Mouse (Mus musculus) heart, embryonic 12.5 days (tissue): ENCODE measurements around the gene Rhof. TPM values are rescaled to one million over a fixed set of nuclear protein-coding genes. Genes with fewer than 3 reads are reported as not detected.
A peak's percentile ranks its signal among the peaks of the same experiment; 100 is the strongest.
"Not testable (repeated sequence)": the region's sequence is repeated elsewhere in the genome, so short reads cannot be mapped to it uniquely, and the experiment has no call there.

ENCODE experiments used
- ATAC-seq: fragments of 200-750 bp; cut with Nextera tagmentation; 2 replicates; pipeline ENCODE4 v1.8.0; 2017; ENCODE audit warnings: moderate TSS enrichment, moderate library complexity; ENCODE audit not compliant: insufficient number of reproducible peaks, low FRiP score
- H3K27ac ChIP-seq: fragments of 300-500 bp; sonication (generic); 2 replicates; pipeline ENCODE4 v1.5.1; 2016; ENCODE audit warnings: mild to moderate bottlenecking, moderate library complexity; ENCODE audit not compliant: poor library complexity, severe bottlenecking
- H3K27me3 ChIP-seq: fragments of 300-500 bp; sonication (generic); replicated peaks from 2 replicates; pipeline ENCODE4 v1.6.1; 2016; ENCODE audit warnings: mild to moderate bottlenecking, moderate library complexity
- H3K36me3 ChIP-seq: fragments of 300-500 bp; sonication (generic); 2 replicates; pipeline ENCODE4 v1.6.1; 2016; ENCODE audit warnings: mild to moderate bottlenecking, moderate library complexity
- H3K4me1 ChIP-seq: fragments of 300-500 bp; sonication (generic); replicated peaks from 2 replicates; pipeline ENCODE4 v1.6.1; 2016; ENCODE audit warnings: mild to moderate bottlenecking
- H3K4me2 ChIP-seq: fragments of 300-500 bp; sonication (generic); 2 replicates; pipeline ENCODE4 v1.6.1; 2016; ENCODE audit warnings: mild to moderate bottlenecking, moderate library complexity
- H3K4me3 ChIP-seq: fragments of 300-500 bp; sonication (generic); 2 replicates; pipeline ENCODE4 v1.5.1; 2016; ENCODE audit warnings: mild to moderate bottlenecking
- H3K9ac ChIP-seq: fragments of 300-500 bp; sonication (generic); 2 replicates; pipeline ENCODE4 v1.6.1; 2016; ENCODE audit warnings: mild to moderate bottlenecking, moderate library complexity
- H3K9me3 ChIP-seq: fragments of 300-500 bp; sonication (generic); replicated peaks from 2 replicates; pipeline ENCODE4 v1.6.1; 2016; ENCODE audit warnings: mild to moderate bottlenecking, moderate library complexity
- WGBS: fragments of 180-500 bp; shearing (Covaris S2); methylation state at CpG from one replicate; pipeline ENCODE4 v1.1.7; 2016; 5-methylcytosine and 5-hydroxymethylcytosine counted together
- polyA plus RNA-seq: library from polyadenylated mRNA; unstranded; fragments of >200 nt; fragmentation: Nextera tagmentation; extraction: Ambion mirVana; gene quantifications from 2 replicates; pipeline ENCODE4 v1.2.1, GENCODE M21; 2016

Gene Rhof
- polyA plus RNA-seq, 1 experiment from 2014 or later, result 1.3 TPM

GRCm38 (mm10) chr5:123080041-123080440, 52.5 kb downstream of the Rhof start:
- Histone ChIP-seq H3K9ac (no peak overlapping the region), H3K9me3 (peaks cover 5% of the 10 kb centered on the region; the same call in 1 of the 2 replicates), H3K4me1 (peaks cover 39% of the 10 kb centered on the region), H3K4me3 (no peak overlapping the region), H3K27me3 (no peaks in the 10 kb centered on the region), H3K27ac (peak overlapping the region; percentile 49; the same call in 1 of the 2 replicates), H3K4me2 (no peak overlapping the region), H3K36me3 (no peaks in the 10 kb centered on the region)
- 52% methylated on average over 8 of the region's 8 CpGs for WGBS
- no peak for ATAC-seq

GRCm38 (mm10) chr5:123079568-123079967, 52.9 kb downstream of the Rhof start:
- Histone ChIP-seq H3K27me3 (no peaks in the 10 kb centered on the region), H3K4me2 (no peak overlapping the region), H3K36me3 (no peaks in the 10 kb centered on the region), H3K4me1 (peaks cover 40% of the 10 kb centered on the region), H3K27ac (peak overlapping the region; percentile 49; the same call in 1 of the 2 replicates), H3K9ac (no peak overlapping the region), H3K9me3 (peaks cover 5% of the 10 kb centered on the region; the same call in 1 of the 2 replicates), H3K4me3 (no peak overlapping the region)
- ATAC-seq, result no peak
- WGBS, result 86% methylated on average over 1 of the region's 1 CpGs

DNA sequence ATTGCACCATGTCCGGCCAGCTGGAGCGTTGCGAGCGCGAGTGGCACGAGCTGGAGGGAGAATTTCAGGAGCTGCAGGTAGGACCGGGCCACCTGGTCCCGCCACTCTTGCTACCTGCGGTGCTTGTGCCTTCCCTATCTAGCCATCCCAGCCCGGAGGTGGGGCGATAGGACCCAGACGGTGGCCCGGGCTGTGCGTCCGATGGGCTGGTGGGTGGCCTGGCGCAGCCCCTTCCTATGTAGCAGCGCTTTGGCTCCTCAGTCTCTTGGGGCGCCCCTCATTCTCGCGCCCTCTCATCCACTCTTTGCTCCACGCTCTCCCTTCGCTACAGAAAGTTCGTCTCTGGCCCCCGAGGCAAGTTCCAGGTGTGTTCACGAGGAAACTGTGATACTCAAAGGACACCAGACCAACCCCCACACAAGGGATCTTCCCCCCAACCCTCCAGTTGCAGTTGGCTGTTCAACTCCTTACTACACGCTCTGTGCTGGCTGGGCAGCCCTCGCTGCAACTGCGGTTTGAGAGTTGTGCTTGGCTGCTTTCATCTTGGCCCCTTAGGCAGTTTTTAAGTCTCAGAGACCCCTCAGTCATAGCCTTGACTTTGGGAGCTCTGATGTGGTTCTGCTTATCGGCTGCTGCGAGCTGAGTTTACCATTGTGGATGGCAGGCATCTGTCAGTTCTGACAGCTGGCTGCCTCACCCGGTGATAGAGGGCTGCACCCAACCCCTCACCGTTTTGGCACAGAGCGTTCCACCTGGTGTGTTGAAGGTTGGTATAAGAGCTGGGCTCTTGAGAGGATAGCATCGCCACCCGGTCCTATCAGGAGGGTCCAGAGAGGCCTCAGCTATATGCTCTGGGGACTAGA, 55.8 kb downstream of the Rhof start:
- peaks cover 34% of the 10 kb centered on the region for H3K4me1 ChIP-seq
- WGBS, result 1% methylated on average over 35 of the region's 35 CpGs

GRCm38 (mm10) chr5:123075576-123076418, 56.7 kb downstream of the Rhof start:
- H3K27ac ChIP-seq, result peak overlapping the region; percentile 47
- peaks cover 5% of the 10 kb centered on the region; the same call in 1 of the 2 replicates for H3K9me3 ChIP-seq
- no peaks in the 10 kb centered on the region for H3K36me3 ChIP-seq
- ATAC-seq, result peak; percentile 95
- H3K4me1 ChIP-seq, result peaks cover 34% of the 10 kb centered on the region
- peak overlapping the region; percentile 86 for H3K4me3 ChIP-seq
- no peaks in the 10 kb centered on the region for H3K27me3 ChIP-seq
- H3K9ac ChIP-seq, result peak overlapping the region; percentile 85
- peak overlapping the region; percentile 99 for H3K4me2 ChIP-seq
- WGBS, result 7% methylated on average over 39 of the region's 45 CpGs

More for the DNA sequence above, 55.8 kb downstream of the Rhof start:
- Histone ChIP-seq H3K27ac (peak overlapping the region; percentile 39), H3K4me2 (peak overlapping the region; percentile 99), H3K9ac (peak overlapping the region; percentile 85), H3K36me3 (no peaks in the 10 kb centered on the region), H3K9me3 (peaks cover 5% of the 10 kb centered on the region; the same call in 1 of the 2 replicates), H3K27me3 (no peaks in the 10 kb centered on the region), H3K4me3 (peak overlapping the region; percentile 86)
- ATAC-seq, result peak; percentile 71

GRCm38 (mm10) chr5:123068714-123069113, 63.8 kb downstream of the Rhof start:
- H3K27me3 ChIP-seq, result no peaks in the 10 kb centered on the region
- no peak for ATAC-seq
- H3K9ac ChIP-seq, result no peak overlapping the region
- peaks cover 9% of the 10 kb centered on the region; the same call in 1 of the 2 replicates for H3K4me1 ChIP-seq
- H3K27ac ChIP-seq, result no peak overlapping the region
- H3K9me3 ChIP-seq, result no peaks in the 10 kb centered on the region
- H3K36me3 ChIP-seq, result no peaks in the 10 kb centered on the region
- WGBS, result 88% methylated on average over 2 of the region's 2 CpGs
- H3K4me3 ChIP-seq, result no peak overlapping the region
- H3K4me2 ChIP-seq, result no peak overlapping the region

- Histone ChIP-seq H3K4me1 (peaks cover 9% of the 10 kb centered on the region; the same call in 1 of the 2 replicates), H3K9ac (no peak within 1 kb of the TSS), H3K4me3 (no peak within 1 kb of the TSS), H3K4me2 (peak within 1 kb of the TSS; percentile 5; the same call in 1 of the 2 replicates), H3K27ac (peak within 1 kb of the TSS; percentile 76), H3K9me3 (no peaks in the 10 kb centered on the region), H3K36me3 (no peaks in the 10 kb centered on the region), H3K27me3 (no peaks in the 10 kb centered on the region)
- 83% methylated on average over 12 of the region's 12 CpGs for WGBS
- no peak for ATAC-seq
These were observed 64.4 kb downstream of the Rhof start, which contains the start of gene Tmem120b for GRCm38 (mm10) chr5:123068115-123068514. Gene Tmem120b, plus strand, starts transcription at chr5:123068415.

DNA sequence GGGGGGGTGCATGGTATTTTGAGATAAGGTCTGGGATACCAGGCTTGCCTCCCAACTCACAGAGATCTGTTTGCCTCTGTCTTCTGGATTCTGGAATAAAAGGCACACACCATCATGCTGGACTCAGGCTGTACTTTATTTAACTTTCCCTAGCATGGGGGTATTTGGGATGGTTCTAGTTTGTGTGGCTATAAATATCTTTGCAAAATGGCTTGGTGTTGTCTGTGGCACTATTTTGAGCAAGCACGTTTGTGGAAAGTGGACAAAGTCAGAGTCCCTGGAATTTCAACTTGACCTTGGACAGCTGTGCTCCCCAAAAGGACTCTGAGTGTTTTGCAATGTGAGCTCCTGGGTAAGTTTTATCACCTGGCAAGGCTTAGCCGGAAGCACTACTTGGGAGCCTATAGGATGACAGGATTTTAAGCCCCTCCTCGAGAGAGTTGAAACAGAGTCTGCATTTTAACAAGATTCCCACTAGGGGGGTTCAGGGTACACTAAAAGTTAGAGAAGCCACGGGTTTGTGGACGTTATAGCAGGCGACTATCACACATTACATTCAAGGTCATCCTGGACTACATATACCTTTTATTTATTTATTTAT, 65.0 kb downstream of the Rhof start:
- H3K4me2 ChIP-seq, result peak overlapping the region; percentile 5; the same call in 1 of the 2 replicates
- peaks cover 9% of the 10 kb centered on the region; the same call in 1 of the 2 replicates for H3K4me1 ChIP-seq
- H3K27me3 ChIP-seq, result no peaks in the 10 kb centered on the region
- H3K4me3 ChIP-seq, result no peak overlapping the region
- H3K36me3 ChIP-seq, result no peaks in the 10 kb centered on the region
- ATAC-seq, result peak; percentile 77
- no peak overlapping the region for H3K9ac ChIP-seq
- WGBS, result 14% methylated on average over 6 of the region's 6 CpGs
- H3K9me3 ChIP-seq, result no peaks in the 10 kb centered on the region
- H3K27ac ChIP-seq, result peak overlapping the region; percentile 76

DNA sequence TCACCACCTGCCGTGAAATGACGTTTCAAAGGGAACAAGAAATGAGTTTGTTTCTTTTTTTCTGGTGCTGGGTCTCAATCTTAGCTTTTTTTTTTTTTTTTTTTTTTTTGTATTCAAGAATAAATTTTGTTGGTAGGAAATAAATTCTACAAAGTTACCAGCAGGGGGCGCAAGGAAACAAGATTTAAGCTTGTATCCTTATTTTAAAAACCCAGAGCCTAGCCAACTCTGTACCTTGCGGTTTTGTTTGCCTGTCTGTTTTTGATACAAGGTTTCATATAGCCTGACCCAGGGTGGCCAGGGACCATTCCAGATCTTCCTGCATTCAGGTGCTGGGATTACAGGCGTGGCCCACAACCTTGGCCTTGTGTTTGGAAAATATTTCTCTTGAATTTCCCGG, 68.3 kb downstream of the Rhof start:
- no peak overlapping the region for H3K4me3 ChIP-seq
- ATAC-seq, result no peak
- no peak overlapping the region for H3K27ac ChIP-seq
- 32% methylated on average over 6 of the region's 6 CpGs for WGBS
- H3K9me3 ChIP-seq, result no peaks in the 10 kb centered on the region
- H3K36me3 ChIP-seq, result no peaks in the 10 kb centered on the region
- peaks cover 23% of the 10 kb centered on the region for H3K4me1 ChIP-seq
- no peaks in the 10 kb centered on the region for H3K27me3 ChIP-seq
- no peak overlapping the region for H3K4me2 ChIP-seq
- no peak overlapping the region for H3K9ac ChIP-seq

GRCm38 (mm10) chr5:123063141-123063540, 69.4 kb downstream of the Rhof start:
- H3K9me3 ChIP-seq, result no peaks in the 10 kb centered on the region
- ATAC-seq, result no peak
- 78% methylated on average over 3 of the region's 3 CpGs for WGBS

DNA sequence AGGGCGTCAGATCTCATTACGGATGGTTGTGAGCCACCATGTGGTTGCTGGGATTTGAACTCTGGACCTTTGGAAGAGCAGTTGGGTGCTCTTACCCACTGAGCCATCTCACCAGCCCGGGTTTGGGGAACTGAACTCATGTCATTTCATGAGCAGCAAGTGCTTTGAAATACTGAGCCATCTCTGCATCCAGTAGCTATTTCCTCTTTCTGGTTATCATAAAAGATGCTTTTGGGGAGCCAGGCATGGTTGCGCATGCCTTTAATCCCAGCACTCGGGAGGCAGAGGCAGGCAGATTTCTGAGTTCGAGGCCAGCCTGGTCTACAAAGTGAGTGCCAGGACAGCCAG, 71.1 kb downstream of the Rhof start:
- not testable (repeated sequence) for H3K4me3 ChIP-seq

More at GRCm38 (mm10) chr5:123063141-123063540, 69.4 kb downstream of the Rhof start:
- no peak overlapping the region for H3K9ac ChIP-seq
- H3K4me1 ChIP-seq, result peaks cover 21% of the 10 kb centered on the region
- no peaks in the 10 kb centered on the region for H3K27me3 ChIP-seq
- H3K4me2 ChIP-seq, result no peak overlapping the region
- no peak overlapping the region for H3K4me3 ChIP-seq
- H3K27ac ChIP-seq, result no peak overlapping the region
- no peaks in the 10 kb centered on the region for H3K36me3 ChIP-seq

More for the DNA sequence above, 71.1 kb downstream of the Rhof start:
- H3K9me3 ChIP-seq, H3K27me3 ChIP-seq, H3K9ac ChIP-seq, H3K27ac ChIP-seq, ATAC-seq, H3K36me3 ChIP-seq, H3K4me2 ChIP-seq: not testable (repeated sequence)
- 77% methylated on average over 6 of the region's 6 CpGs for WGBS
- H3K4me1 ChIP-seq, result peaks cover 13% of the 10 kb centered on the region
